Mouse (Mus musculus) heart, embryonic 16.5 days (tissue): ENCODE results near the gene Cyp2c70. TPM values are rescaled to one million over a fixed set of nuclear protein-coding genes. Genes with fewer than 3 reads are reported as not detected.
"Not testable (repeated sequence)": the region's sequence is repeated elsewhere in the genome, so short reads cannot be mapped to it uniquely, and the experiment has no call there.

Experiments
- ATAC-seq: fragments of 200-750 bp; cut with Nextera tagmentation; replicated peaks from 2 replicates; pipeline ENCODE4 v1.8.0; 2017; ENCODE audit warnings: moderate number of reproducible peaks; ENCODE audit not compliant: insufficient read depth, low FRiP score; ENCODE audit errors: extremely low read depth
- H3K27ac ChIP-seq: fragments of 300-500 bp; sonication (generic); 2 replicates; pipeline ENCODE4 v1.5.1; 2014; ENCODE audit warnings: mild to moderate bottlenecking, low read length, control low read depth, moderate library complexity
- H3K27me3 ChIP-seq: fragments of 300-500 bp; sonication (generic); 2 replicates; pipeline ENCODE4 v1.6.1; 2014; ENCODE audit warnings: low read length, mixed read lengths; ENCODE audit not compliant: control insufficient read depth, insufficient read depth
- H3K36me3 ChIP-seq: fragments of 300-500 bp; sonication (generic); 2 replicates; pipeline ENCODE4 v1.6.1; 2014; ENCODE audit not compliant: control insufficient read depth, insufficient read depth
- H3K4me1 ChIP-seq: fragments of 300-500 bp; sonication (generic); 2 replicates; pipeline ENCODE4 v1.6.1; 2014; ENCODE audit warnings: low read length, mixed read lengths; ENCODE audit not compliant: control insufficient read depth, insufficient read depth
- H3K4me2 ChIP-seq: fragments of 300-500 bp; sonication (generic); 2 replicates; pipeline ENCODE4 v1.6.1; 2014; ENCODE audit warnings: low read depth, mild to moderate bottlenecking, control low read depth, low read length
- H3K4me3 ChIP-seq: fragments of 300-500 bp; sonication (generic); 2 replicates; pipeline ENCODE4 v1.5.1; 2014; ENCODE audit warnings: mild to moderate bottlenecking, control low read depth, low read length
- H3K9ac ChIP-seq: fragments of 300-500 bp; sonication (generic); 2 replicates; pipeline ENCODE4 v1.6.1; 2014; ENCODE audit warnings: low read length, control low read depth
- H3K9me3 ChIP-seq: fragments of 300-500 bp; sonication (generic); replicated peaks from 2 replicates; pipeline ENCODE4 v1.6.1; 2016; ENCODE audit warnings: low read length; ENCODE audit not compliant: control insufficient read depth
- WGBS: fragments of 180-500 bp; shearing (Covaris S2); extraction: QIAGEN DNeasy Blood & Tissue Kit; methylation state at CpG from one replicate; pipeline ENCODE4 v1.1.7; 2014; 5-methylcytosine and 5-hydroxymethylcytosine counted together
- polyA plus RNA-seq: library from polyadenylated mRNA; unstranded; fragments of >200 nt; fragmentation: Nextera tagmentation; extraction: Ambion mirVana; gene quantifications from 2 replicates; pipeline ENCODE4 v1.2.1, GENCODE M21; 2015

Cyp2c70 gene
- polyA plus RNA-seq, result not detected in 2 replicates

DNA sequence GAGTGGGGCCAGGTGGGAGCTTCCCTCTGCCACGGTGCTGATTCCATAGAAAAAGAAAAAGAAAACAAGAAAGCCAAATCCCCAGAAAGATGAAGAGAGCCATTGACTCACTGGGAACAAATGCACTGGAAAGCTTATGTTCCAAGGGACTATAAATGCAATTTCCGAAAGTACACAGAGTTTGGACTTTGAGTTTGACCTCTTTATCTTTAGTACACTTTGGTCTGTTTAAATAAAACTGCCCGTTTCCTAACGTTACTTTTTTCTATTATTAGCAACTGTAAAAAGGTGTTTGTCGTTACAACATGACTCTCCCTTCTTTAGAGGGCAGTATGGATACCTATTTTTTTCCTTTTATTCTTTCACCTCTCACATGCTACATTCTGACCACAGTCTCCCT is at the start of gene Cyp2c70:
Cyp2c70 (minus strand) TSS at position 174 of the 400 bp plus-strand sequence.
- no peak for ATAC-seq

DNA sequence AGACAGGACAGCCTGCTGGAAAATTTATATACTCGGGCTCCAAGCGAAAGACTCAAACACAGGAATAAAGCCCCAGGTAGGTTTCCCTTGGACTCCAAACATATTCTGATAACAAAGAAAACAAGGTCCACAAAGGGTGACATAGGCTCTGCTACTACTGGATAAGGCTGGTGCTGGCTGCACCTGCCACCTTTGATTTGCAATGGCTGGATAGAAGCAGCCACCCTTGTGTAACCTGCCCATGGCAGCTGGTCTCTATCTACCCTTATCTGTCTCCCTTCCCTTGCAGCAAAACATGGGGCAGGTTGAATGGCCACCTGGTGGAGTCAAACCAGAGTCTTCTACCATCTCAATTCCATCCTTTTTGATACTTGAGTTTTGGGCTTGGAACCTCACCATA is 45.4 kb upstream of the Cyp2c70 start:
- 94% methylated on average over 2 of the region's 2 CpGs for WGBS
- no peaks in the 10 kb centered on the region for H3K4me1 ChIP-seq
- H3K27ac ChIP-seq, result no peak overlapping the region
- no peaks in the 10 kb centered on the region for H3K27me3 ChIP-seq
- ATAC-seq, result no peak
- no peak overlapping the region for H3K4me3 ChIP-seq
- no peaks in the 10 kb centered on the region for H3K9me3 ChIP-seq
- H3K4me2 ChIP-seq, result no peak overlapping the region
- peaks cover 30% of the 10 kb centered on the region for H3K36me3 ChIP-seq
- no peak overlapping the region for H3K9ac ChIP-seq

More for the DNA sequence above, at the start of gene Cyp2c70:
- H3K4me2 ChIP-seq, result no peak within 1 kb of the TSS
- H3K36me3 ChIP-seq, result no peaks in the 10 kb centered on the region
- H3K9ac ChIP-seq, result no peak within 1 kb of the TSS
- WGBS, result 49% methylated on average over 5 of the region's 5 CpGs
- H3K27me3 ChIP-seq, result no peaks in the 10 kb centered on the region
- no peak within 1 kb of the TSS for H3K27ac ChIP-seq
- H3K4me1 ChIP-seq, result no peaks in the 10 kb centered on the region
- no peak within 1 kb of the TSS for H3K4me3 ChIP-seq
- no peaks in the 10 kb centered on the region for H3K9me3 ChIP-seq

DNA sequence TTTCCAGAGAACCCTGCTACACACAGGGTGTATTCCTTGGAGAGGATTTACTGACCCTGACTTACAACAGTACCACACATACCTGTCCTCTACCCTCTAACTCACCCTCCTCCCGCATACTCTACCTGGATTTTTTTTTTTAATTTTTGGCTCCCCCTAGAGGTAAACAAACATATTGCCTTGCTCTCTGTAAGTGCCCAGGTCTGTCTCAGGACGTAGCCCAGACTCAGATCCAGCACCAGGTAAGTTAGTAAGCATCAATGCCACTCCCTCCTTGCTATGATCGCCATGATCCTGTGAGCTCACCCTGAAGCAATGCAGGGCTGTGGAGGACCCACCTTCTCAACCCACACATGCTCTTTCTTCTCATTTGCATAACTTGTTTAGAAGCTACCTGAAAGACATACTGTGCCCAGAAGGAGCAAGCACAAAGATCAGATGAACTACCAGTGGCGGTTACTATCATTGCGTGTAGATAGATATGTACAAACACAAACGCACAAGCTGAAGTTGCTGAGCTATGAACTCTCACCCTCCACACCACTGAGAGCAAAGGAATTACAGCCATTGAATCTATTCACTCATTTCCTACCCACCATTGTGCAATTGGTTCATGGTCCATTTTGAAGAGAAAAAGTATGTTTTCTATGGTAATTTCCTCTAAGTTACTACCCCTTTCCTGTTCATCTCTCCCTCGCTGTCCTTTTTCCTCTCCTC is 44.9 kb upstream of the Cyp2c70 start:
- H3K36me3 ChIP-seq, result peaks cover 32% of the 10 kb centered on the region
- no peak overlapping the region for H3K4me2 ChIP-seq
- no peaks in the 10 kb centered on the region for H3K27me3 ChIP-seq
- H3K4me3 ChIP-seq, result no peak overlapping the region
- no peak overlapping the region for H3K27ac ChIP-seq
- no peak overlapping the region for H3K9ac ChIP-seq
- WGBS, result 79% methylated on average over 7 of the region's 7 CpGs
- ATAC-seq, result no peak
- no peaks in the 10 kb centered on the region for H3K9me3 ChIP-seq
- H3K4me1 ChIP-seq, result no peaks in the 10 kb centered on the region

DNA sequence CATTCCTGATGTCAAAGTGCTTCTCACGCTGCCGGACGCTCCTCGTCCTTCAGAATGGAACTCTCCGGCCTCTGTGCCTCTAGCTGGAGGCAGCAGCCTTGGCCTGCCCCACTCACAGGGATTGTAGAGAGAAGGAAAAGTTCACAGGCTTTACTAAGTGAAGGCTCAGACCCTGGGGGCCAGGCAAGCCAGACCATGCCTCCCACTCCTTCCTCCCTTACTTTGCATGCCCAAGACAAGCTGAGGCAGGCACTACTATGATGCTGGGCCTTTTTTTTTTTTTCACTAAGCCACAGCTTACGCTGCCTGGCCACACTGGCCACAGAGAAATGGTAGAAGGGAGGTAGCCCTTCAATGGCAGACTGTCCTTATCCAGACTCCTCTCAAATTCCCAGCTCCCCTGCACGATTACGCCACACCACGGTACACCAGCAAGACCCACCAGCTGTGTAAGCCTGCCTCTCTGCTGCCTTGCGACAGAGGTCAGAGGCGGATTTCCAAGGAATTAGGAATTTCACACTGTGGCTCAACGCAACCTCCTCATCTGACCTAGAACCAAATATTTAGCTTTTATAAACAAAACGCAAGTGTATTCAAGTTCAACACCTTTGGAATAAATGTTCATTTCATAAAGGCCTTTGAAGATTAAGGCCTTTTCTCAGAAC is 44.1 kb upstream of the Cyp2c70 start:
- H3K9me3 ChIP-seq, result no peaks in the 10 kb centered on the region
- H3K27me3 ChIP-seq, result no peaks in the 10 kb centered on the region
- H3K4me2 ChIP-seq, result no peak overlapping the region
- WGBS, result 84% methylated on average over 13 of the region's 13 CpGs
- no peak for ATAC-seq
- H3K4me1 ChIP-seq, result no peaks in the 10 kb centered on the region
- H3K27ac ChIP-seq, result no peak overlapping the region
- peaks cover 32% of the 10 kb centered on the region for H3K36me3 ChIP-seq
- H3K9ac ChIP-seq, result no peak overlapping the region
- H3K4me3 ChIP-seq, result no peak overlapping the region

DNA sequence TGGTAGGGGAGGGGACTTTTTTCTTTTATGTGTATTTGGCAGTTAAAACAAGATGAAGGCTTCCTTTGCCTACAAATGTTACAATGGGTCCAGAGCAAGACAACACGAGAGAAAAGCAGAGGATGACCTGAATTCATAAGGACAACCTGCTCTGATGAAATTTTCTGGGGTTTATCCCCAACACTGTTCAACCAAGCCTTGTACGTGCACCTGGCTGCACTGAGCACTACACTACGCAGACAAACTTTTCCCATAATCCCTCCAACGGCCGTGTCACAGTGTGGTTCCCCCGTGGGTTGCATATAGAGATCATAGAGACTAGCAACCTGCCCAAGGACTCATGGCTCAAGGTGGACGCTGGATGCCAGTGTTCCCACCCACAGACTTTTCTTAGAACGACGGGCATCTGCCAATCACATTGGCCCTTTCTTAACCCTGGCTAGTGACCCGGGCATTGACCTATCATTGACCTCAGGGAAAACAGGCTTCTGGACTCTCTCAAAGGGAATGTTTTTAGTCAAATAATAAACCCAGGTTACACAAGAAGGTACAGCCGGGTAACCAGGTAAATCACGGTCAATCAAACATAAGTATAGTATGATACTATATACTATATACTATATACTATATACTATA is 39.5 kb upstream of the Cyp2c70 start:
- 84% methylated on average over 12 of the region's 12 CpGs for whole genome bisulfite sequencing
- no peaks in the 10 kb centered on the region for H3K27me3 ChIP-seq
- no peak for ATAC-seq
- H3K4me1 ChIP-seq, result no peaks in the 10 kb centered on the region
- H3K9ac ChIP-seq, result no peak overlapping the region
- H3K4me3 ChIP-seq, result no peak overlapping the region
- no peak overlapping the region for H3K27ac ChIP-seq
- no peak overlapping the region for H3K4me2 ChIP-seq
- H3K36me3 ChIP-seq, result peaks cover 36% of the 10 kb centered on the region
- no peaks in the 10 kb centered on the region for H3K9me3 ChIP-seq

DNA sequence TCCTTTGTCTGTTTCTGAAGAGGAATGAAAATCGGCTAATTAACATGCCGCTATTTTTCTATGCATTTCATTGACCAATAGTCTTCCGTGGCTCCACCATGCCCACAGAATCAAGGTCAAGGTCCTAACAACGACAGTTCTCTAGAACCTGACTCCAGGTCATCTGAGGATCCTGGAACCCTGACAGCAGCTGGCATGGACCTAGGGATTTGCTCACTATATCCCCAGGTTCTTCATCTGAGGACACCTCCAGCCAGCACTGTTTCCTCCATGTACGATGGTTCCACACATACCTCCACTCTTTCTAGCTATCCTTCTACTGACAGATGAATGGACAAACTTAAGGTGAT is 38.6 kb upstream of the Cyp2c70 start:
- Histone ChIP-seq H3K27me3 (no peaks in the 10 kb centered on the region), H3K9me3 (no peaks in the 10 kb centered on the region), H3K4me1 (no peaks in the 10 kb centered on the region), H3K27ac (no peak overlapping the region), H3K9ac (no peak overlapping the region), H3K4me2 (no peak overlapping the region), H3K36me3 (peaks cover 40% of the 10 kb centered on the region), H3K4me3 (no peak overlapping the region)
- no peak for ATAC-seq
- WGBS, result 60% methylated on average over 5 of the region's 5 CpGs

DNA sequence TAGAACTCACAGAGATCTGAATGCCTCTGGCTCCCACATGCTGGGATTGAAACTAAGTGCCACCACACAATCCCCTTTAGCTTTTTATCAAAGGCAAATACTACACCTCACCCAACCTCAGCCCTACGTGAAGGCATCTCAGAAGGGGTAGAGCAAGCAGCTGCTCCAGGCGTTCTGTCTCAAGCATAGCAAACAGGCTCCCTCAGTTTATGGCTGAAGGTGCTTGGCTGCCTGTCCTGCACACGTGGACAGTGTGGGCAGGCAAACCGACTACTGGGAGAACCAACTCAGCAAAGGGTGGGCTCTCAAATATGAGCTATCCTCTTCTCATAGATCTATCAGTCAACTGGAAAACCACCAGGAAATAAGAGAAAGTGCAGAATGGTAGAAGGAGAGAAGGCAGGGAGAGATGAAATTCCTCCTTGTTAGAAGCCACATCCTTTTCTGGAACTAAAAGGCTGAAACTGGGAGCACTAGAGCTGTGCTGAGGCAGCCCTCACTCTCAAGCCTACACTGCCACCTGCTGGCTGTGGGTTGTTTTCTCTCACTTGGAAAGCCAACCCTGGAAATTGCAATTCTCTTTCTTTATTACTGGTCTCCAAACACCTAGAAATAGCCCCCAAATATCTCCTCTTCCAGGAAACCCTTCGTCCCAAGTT is 38.1 kb upstream of the Cyp2c70 start:
- no peak overlapping the region for H3K4me3 ChIP-seq
- no peaks in the 10 kb centered on the region for H3K9me3 ChIP-seq
- no peak overlapping the region for H3K9ac ChIP-seq
- no peak overlapping the region for H3K4me2 ChIP-seq
- 0 out of 2 replicates have a peak, but pooled peaks have one; percentile 28 for ATAC-seq
- peaks cover 36% of the 10 kb centered on the region for H3K36me3 ChIP-seq
- no peaks in the 10 kb centered on the region for H3K27me3 ChIP-seq
- no peaks in the 10 kb centered on the region for H3K4me1 ChIP-seq
- H3K27ac ChIP-seq, result no peak overlapping the region
- 67% methylated on average over 5 of the region's 5 CpGs for WGBS

DNA sequence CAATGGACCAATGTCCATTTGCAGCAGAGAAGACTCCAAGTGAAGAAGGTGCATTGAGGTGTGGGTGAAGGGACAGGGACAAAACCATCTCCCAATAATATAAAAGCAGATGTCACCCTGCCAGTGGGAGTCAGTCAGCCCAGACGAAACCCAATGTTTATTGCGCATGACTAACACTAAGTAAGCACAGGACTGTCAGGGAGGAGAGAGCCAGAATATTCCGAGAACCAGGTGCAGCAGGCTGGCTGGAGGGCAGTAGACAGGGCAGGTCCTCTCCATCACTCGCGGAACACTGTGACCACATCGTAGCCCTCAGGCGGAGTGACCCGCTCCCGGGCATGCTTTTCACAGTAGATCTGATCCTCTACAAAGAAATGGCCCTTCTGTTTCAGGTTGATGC is 35.2 kb upstream of the Cyp2c70 start:
- peaks cover 13% of the 10 kb centered on the region for H3K36me3 ChIP-seq
- not testable (repeated sequence) for H3K4me1 ChIP-seq, H3K4me3 ChIP-seq, H3K4me2 ChIP-seq, H3K9ac ChIP-seq, H3K9me3 ChIP-seq, H3K27me3 ChIP-seq, ATAC-seq, H3K27ac ChIP-seq
- whole genome bisulfite sequencing, result 93% methylated on average over 9 of the region's 9 CpGs

DNA sequence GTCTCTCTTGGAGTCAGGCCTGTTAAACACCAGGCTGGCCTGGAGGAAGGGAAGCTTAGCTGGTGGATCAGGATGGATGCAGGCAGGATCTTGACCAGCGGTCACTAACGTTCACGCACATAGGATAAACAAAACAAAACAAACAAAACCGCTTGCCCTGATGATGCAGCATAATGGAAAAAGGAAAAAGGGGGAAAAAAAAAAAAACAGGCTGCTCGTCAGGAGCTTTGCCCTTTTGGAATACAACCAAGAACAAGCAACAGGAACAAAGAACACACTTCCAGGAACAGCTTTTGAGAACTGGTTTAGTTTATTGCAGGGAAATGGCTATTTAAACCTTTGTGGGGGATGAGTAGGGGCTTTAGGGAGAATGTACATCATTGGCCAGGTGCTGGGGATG is 33.7 kb upstream of the Cyp2c70 start:
- Histone ChIP-seq H3K27me3 (no peaks in the 10 kb centered on the region), H3K4me3 (no peak overlapping the region)
- WGBS, result 77% methylated on average over 5 of the region's 5 CpGs

More for the DNA sequence above, 33.7 kb upstream of the Cyp2c70 start:
- no peak overlapping the region for H3K4me2 ChIP-seq
- H3K9ac ChIP-seq, result no peak overlapping the region
- no peak overlapping the region for H3K27ac ChIP-seq
- H3K36me3 ChIP-seq, result peaks cover 13% of the 10 kb centered on the region
- no peaks in the 10 kb centered on the region for H3K9me3 ChIP-seq
- no peaks in the 10 kb centered on the region for H3K4me1 ChIP-seq
- no peak for ATAC-seq
